8 mouse cellular contexts compared by ENCODE assay signal in the genomic region with DNA sequence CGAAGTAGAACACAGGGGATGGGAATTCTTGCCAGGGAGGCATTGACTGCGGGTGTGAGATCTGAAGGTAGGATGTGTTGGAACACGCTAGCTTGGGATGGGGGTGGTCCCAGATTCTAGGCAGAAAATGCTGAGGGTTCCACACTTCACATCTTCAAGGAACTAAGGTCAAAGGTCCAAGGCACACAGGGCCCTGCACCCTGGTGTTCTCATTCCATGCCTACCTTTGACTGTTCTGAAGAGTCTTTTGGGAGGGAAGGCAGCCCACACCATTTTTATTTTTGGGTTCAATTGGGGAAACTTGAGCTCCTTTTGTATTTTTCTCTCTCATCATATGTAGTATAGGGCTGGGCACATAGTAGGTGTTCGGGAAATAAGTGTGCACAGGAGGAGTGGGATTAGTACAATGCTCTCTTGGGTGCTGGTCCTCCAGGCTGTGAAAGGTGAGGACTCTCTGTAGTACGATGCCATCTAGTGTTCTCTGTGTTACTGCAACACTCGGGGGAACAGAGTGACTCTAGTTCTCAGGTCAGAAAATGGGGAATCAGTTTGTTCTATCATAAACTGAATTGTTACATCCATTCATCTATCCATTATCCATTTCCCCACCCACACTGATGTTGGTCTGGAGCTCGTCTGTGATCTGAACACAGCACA. TPM values are rescaled to one million over a fixed set of nuclear protein-coding genes. Genes with fewer than 3 reads are reported as not detected.
DNase-seq lines count a peak whose midpoint lies in the region; ATAC-seq and TF ChIP-seq lines count a peak whose summit lies in the region.

No protein-coding gene starts in this region.

- H3K4me2 ChIP-seq in embryonic facial prominence, embryonic 11.5 days (ENCODE audit: low read depth, low read length), result no peak overlapping the region
- H3K4me2 ChIP-seq in hindbrain, postnatal 0 days (ENCODE audit: low read depth, low read length), result no peak overlapping the region
- H3K4me2 ChIP-seq in lung, embryonic 16.5 days (ENCODE audit: low read depth, low read length), result no peak overlapping the region
- no peak overlapping the region for H3K4me2 ChIP-seq in stomach, embryonic 16.5 days (ENCODE audit: low read depth, low read length)

- DNase-seq in heart, adult 2 months, result peak in 1 of 2 experiments; percentile 24
- DNase-seq in heart, postnatal 25 days (ENCODE audit: low spot score), result no peak
- peak; percentile 79 for DNase-seq in embryonic facial prominence, embryonic 11.5 days (ENCODE audit: low spot score)
- DNase-seq in hindbrain, postnatal 0 days (ENCODE audit: low spot score), result peak; percentile 81
- no peak for DNase-seq in frontal cortex, postnatal 10 days (ENCODE audit: low spot score in 2 of 2)

- H3K4me1 ChIP-seq in heart, adult 2 months (ENCODE audit: control insufficient read depth, insufficient read depth, low read length), result no peaks in the 10 kb centered on the region; the same call in 1 of the 2 replicates
- H3K4me1 ChIP-seq in ES-Bruce4 (ENCODE audit: control insufficient read depth, insufficient read depth, low read length), result no peaks in the 10 kb centered on the region
- H3K4me1 ChIP-seq in embryonic facial prominence, embryonic 11.5 days (ENCODE audit: control insufficient read depth, insufficient read depth, low read length), result no peaks in the 10 kb centered on the region
- no peaks in the 10 kb centered on the region for H3K4me1 ChIP-seq in hindbrain, postnatal 0 days (ENCODE audit: insufficient read depth, low read length)
- H3K4me1 ChIP-seq in lung, embryonic 16.5 days (replicated peaks; ENCODE audit: control insufficient read depth, insufficient read depth, low read length), result peaks cover 15% of the 10 kb centered on the region
- peaks cover 9% of the 10 kb centered on the region; the same call in 1 of the 2 replicates for H3K4me1 ChIP-seq in stomach, embryonic 16.5 days (ENCODE audit: control insufficient read depth, insufficient read depth, low read length)

- peak; percentile 93 for TF ChIP-seq CTCF in heart, adult 2 months (IDR thresholded peaks at IDR 0.05)
- TF ChIP-seq CTCF in ES-Bruce4 (IDR thresholded peaks at IDR 0.05; ENCODE audit: low read depth, low read length), result peak; percentile 41
- peak; percentile 82 for TF ChIP-seq CTCF in hindbrain, postnatal 0 days (IDR thresholded peaks at IDR 0.05; ENCODE audit: low read depth)

- no peaks in the 10 kb centered on the region for H3K36me3 ChIP-seq in heart, adult 2 months (ENCODE audit: control insufficient read depth, insufficient read depth, low read length)
- H3K36me3 ChIP-seq in ES-Bruce4 (ENCODE audit: control insufficient read depth, insufficient read depth, low read length, poor library complexity, severe bottlenecking), result no peaks in the 10 kb centered on the region
- no peaks in the 10 kb centered on the region for H3K36me3 ChIP-seq in embryonic facial prominence, embryonic 11.5 days (replicated peaks; ENCODE audit: control insufficient read depth, insufficient read depth, low read depth, low read length)
- no peaks in the 10 kb centered on the region for H3K36me3 ChIP-seq in hindbrain, postnatal 0 days (ENCODE audit: insufficient read depth, low read length)
- H3K36me3 ChIP-seq in lung, embryonic 16.5 days (ENCODE audit: control insufficient read depth, insufficient read depth, low read length), result no peaks in the 10 kb centered on the region
- no peaks in the 10 kb centered on the region for H3K36me3 ChIP-seq in stomach, embryonic 16.5 days (ENCODE audit: control insufficient read depth, insufficient read depth, low read length)

- intact Hi-C loops in heart, adult 2 months (cut with DNase I), result loop anchor here (1.0 kb wide), 1 partner anchor 50 kb away; no protein-coding TSS in a partner anchor
- intact Hi-C loops in heart, postnatal 25 days (cut with DNase I), result loop anchor here (1.0 to 2.0 kb wide), 2 partner anchors 50 to 273 kb away; no protein-coding TSS in a partner anchor

- no peaks in the 10 kb centered on the region for H3K9me3 ChIP-seq in ES-Bruce4 (replicated peaks; ENCODE audit: control insufficient read depth, insufficient read depth, low read length, poor library complexity, severe bottlenecking)
- no peaks in the 10 kb centered on the region for H3K9me3 ChIP-seq in embryonic facial prominence, embryonic 11.5 days (replicated peaks; ENCODE audit: control insufficient read depth, low read length)
- H3K9me3 ChIP-seq in hindbrain, postnatal 0 days (ENCODE audit: low read length), result no peaks in the 10 kb centered on the region
- no peaks in the 10 kb centered on the region; the same call in 1 of the 2 replicates for H3K9me3 ChIP-seq in lung, embryonic 16.5 days (ENCODE audit: control insufficient read depth, low read length)
- H3K9me3 ChIP-seq in stomach, embryonic 16.5 days (replicated peaks; ENCODE audit: control insufficient read depth, low read length), result no peaks in the 10 kb centered on the region

- peak; percentile 86 for TF ChIP-seq EP300 in heart, adult 2 months (IDR thresholded peaks at IDR 0.05; ENCODE audit: insufficient read depth, low read depth, low read length)
- TF ChIP-seq EP300 in ES-Bruce4 (IDR thresholded peaks at IDR 0.05; ENCODE audit: insufficient read depth, low read depth, low read length), result no peak

- H3K9ac ChIP-seq in heart, adult 2 months (ENCODE audit: low read depth, low read length), result no peak overlapping the region
- no peak overlapping the region for H3K9ac ChIP-seq in ES-Bruce4 (ENCODE audit: low read depth, poor library complexity, severe bottlenecking)
- no peak overlapping the region for H3K9ac ChIP-seq in embryonic facial prominence, embryonic 11.5 days (replicated peaks; ENCODE audit: low read length)
- no peak overlapping the region for H3K9ac ChIP-seq in hindbrain, postnatal 0 days (replicated peaks; ENCODE audit: low read length)
- no peak overlapping the region for H3K9ac ChIP-seq in lung, embryonic 16.5 days (ENCODE audit: low read length)
- no peak overlapping the region for H3K9ac ChIP-seq in stomach, embryonic 16.5 days (ENCODE audit: low read length)

- no peak overlapping the region for H3K4me3 ChIP-seq in heart, adult 2 months
- no peak overlapping the region for H3K4me3 ChIP-seq in ES-Bruce4 (ENCODE audit: low read depth, low read length)
- no peak overlapping the region for H3K4me3 ChIP-seq in embryonic facial prominence, embryonic 11.5 days (ENCODE audit: low read depth, low read length)
- no peak overlapping the region for H3K4me3 ChIP-seq in hindbrain, postnatal 0 days (ENCODE audit: low read length)
- H3K4me3 ChIP-seq in lung, embryonic 16.5 days (ENCODE audit: low read length), result no peak overlapping the region
- H3K4me3 ChIP-seq in stomach, embryonic 16.5 days (replicated peaks; ENCODE audit: low read length), result no peak overlapping the region

- no peak for TF ChIP-seq POLR2A in heart, adult 2 months (IDR thresholded peaks at IDR 0.05; ENCODE audit: insufficient read depth, low read depth, low read length)
- TF ChIP-seq POLR2A in ES-Bruce4 (IDR thresholded peaks at IDR 0.05; ENCODE audit: insufficient read depth, low read length), result no peak

- ATAC-seq in embryonic facial prominence, embryonic 11.5 days (replicated peaks; ENCODE audit: insufficient number of reproducible peaks, low FRiP score, low TSS enrichment, low read depth), result no peak; the same call in 1 of the 2 replicates
- ATAC-seq in hindbrain, postnatal 0 days, result peak; percentile 51; the same call in 1 of the 2 replicates
- peak; percentile 63 for ATAC-seq in lung, embryonic 16.5 days (ENCODE audit: low read depth)
- ATAC-seq in stomach, embryonic 16.5 days (ENCODE audit: insufficient read depth, low FRiP score), result peak; percentile 73; the same call in 1 of the 2 replicates

- H3K27me3 ChIP-seq in heart, adult 2 months (ENCODE audit: control insufficient read depth, insufficient read depth, low read length), result no peaks in the 10 kb centered on the region
- no peaks in the 10 kb centered on the region for H3K27me3 ChIP-seq in ES-Bruce4 (ENCODE audit: control insufficient read depth, insufficient read depth, low read length, poor library complexity, severe bottlenecking)
- no peaks in the 10 kb centered on the region for H3K27me3 ChIP-seq in embryonic facial prominence, embryonic 11.5 days (ENCODE audit: control insufficient read depth, insufficient read depth, low read length)
- H3K27me3 ChIP-seq in hindbrain, postnatal 0 days (ENCODE audit: insufficient read depth, low read length), result no peaks in the 10 kb centered on the region
- no peaks in the 10 kb centered on the region for H3K27me3 ChIP-seq in lung, embryonic 16.5 days (ENCODE audit: control insufficient read depth, insufficient read depth, low read depth, low read length)
- no peaks in the 10 kb centered on the region for H3K27me3 ChIP-seq in stomach, embryonic 16.5 days (ENCODE audit: control insufficient read depth, insufficient read depth, low read length)

- H3K27ac ChIP-seq in heart, adult 2 months, result no peak overlapping the region
- H3K27ac ChIP-seq in ES-Bruce4 (ENCODE audit: insufficient read depth, low read length), result no peak overlapping the region
- no peak overlapping the region for H3K27ac ChIP-seq in embryonic facial prominence, embryonic 11.5 days (replicated peaks; ENCODE audit: low read depth, low read length)
- H3K27ac ChIP-seq in hindbrain, postnatal 0 days, result no peak overlapping the region
- no peak overlapping the region for H3K27ac ChIP-seq in lung, embryonic 16.5 days (ENCODE audit: low read length)
- peak overlapping the region; percentile 31; the same call in 1 of the 2 replicates for H3K27ac ChIP-seq in stomach, embryonic 16.5 days (ENCODE audit: low read length)

- 33% methylated on average over 7 of the region's 7 CpGs for WGBS in heart, adult 2 months
- 42% methylated on average over 7 of the region's 7 CpGs for whole genome bisulfite sequencing in embryonic facial prominence, embryonic 11.5 days
- WGBS in hindbrain, postnatal 0 days, result 42% methylated on average over 7 of the region's 7 CpGs
- whole genome bisulfite sequencing in lung, embryonic 16.5 days, result 40% methylated on average over 7 of the region's 7 CpGs
- 38% methylated on average over 7 of the region's 7 CpGs for WGBS in stomach, embryonic 16.5 days

- H3K79me2 ChIP-seq in heart, adult 2 months (replicated peaks; ENCODE audit: control insufficient read depth, insufficient read depth, low read length), result no peaks in the 10 kb centered on the region

RNA-seq across cellular contexts. Expression of a gene that starts 5.4 kb away (rescaled TPM):
- 1 to 10 TPM; 1.9 to 2.1 TPM for total RNA-seq in heart, adult 2 months (2021)
- polyA plus RNA-seq in heart, adult 2 months (2012; rRNA removed), result 0.02 TPM in 1 of 2 replicates, not detected in the other
- total RNA-seq in heart, postnatal 25 days (2021), result 1 to 10 TPM; 2.6 to 3.3 TPM
- polyA plus RNA-seq in ES-Bruce4 (2011; ENCODE audit: insufficient read depth, insufficient read length, low read depth, missing spikeins), result not detected in 2 replicates
- 0.10 TPM in 1 of 2 replicates, not detected in the other for polyA plus RNA-seq in embryonic facial prominence, embryonic 11.5 days (2014; fragmentation: Nextera tagmentation; extraction: Ambion mirVana)
- total RNA-seq in hindbrain, postnatal 0 days (2014; rRNA removed), result 0.26 TPM in 1 of 2 replicates, not detected in the other
- 0.68 TPM in 2 replicates for polyA plus RNA-seq in hindbrain, postnatal 0 days (2015; fragmentation: Nextera tagmentation; extraction: Ambion mirVana)
- 0.53 and 0.73 TPM in 2 replicates for polyA plus RNA-seq in lung, embryonic 16.5 days (2015; fragmentation: Nextera tagmentation; extraction: Ambion mirVana)
- polyA plus RNA-seq in stomach, embryonic 16.5 days (2015; fragmentation: Nextera tagmentation; extraction: Ambion mirVana), result 0.04 TPM in 1 of 2 replicates, not detected in the other

RNA-seq across cellular contexts. Expression of a gene that starts 13.0 kb away (rescaled TPM):
- total RNA-seq in heart, adult 2 months (2021), result 10 to 100 TPM in 1 of 2 experiments, 1 to 10 TPM in 1; 8.5 to 11.7 TPM
- polyA plus RNA-seq in heart, adult 2 months (2012; rRNA removed), result 8.1 and 8.6 TPM in 2 replicates
- 1 to 10 TPM; 9.0 to 9.9 TPM for total RNA-seq in heart, postnatal 25 days (2021)
- polyA plus RNA-seq in ES-Bruce4 (2011; ENCODE audit: insufficient read depth, insufficient read length, low read depth, missing spikeins), result 7.4 and 7.6 TPM in 2 replicates
- polyA plus RNA-seq in embryonic facial prominence, embryonic 11.5 days (2014; fragmentation: Nextera tagmentation; extraction: Ambion mirVana), result 10.4 and 12.3 TPM in 2 replicates
- total RNA-seq in hindbrain, postnatal 0 days (2014; rRNA removed), result 6.6 and 7.2 TPM in 2 replicates
- 2.7 and 3.1 TPM in 2 replicates for polyA plus RNA-seq in hindbrain, postnatal 0 days (2015; fragmentation: Nextera tagmentation; extraction: Ambion mirVana)
- 16.2 and 16.9 TPM in 2 replicates for polyA plus RNA-seq in lung, embryonic 16.5 days (2015; fragmentation: Nextera tagmentation; extraction: Ambion mirVana)
- 18.7 and 20.1 TPM in 2 replicates for polyA plus RNA-seq in stomach, embryonic 16.5 days (2015; fragmentation: Nextera tagmentation; extraction: Ambion mirVana)

RNA-seq across cellular contexts. Expression of a gene that starts 13.0 kb away (rescaled TPM):
- total RNA-seq in heart, adult 2 months (2021), result not detected
- polyA plus RNA-seq in heart, adult 2 months (2012; rRNA removed), result 0.26 and 0.86 TPM in 2 replicates
- under 1 TPM in 1 of 2 experiments, not detected in 1; 0.25 TPM for total RNA-seq in heart, postnatal 25 days (2021)
- polyA plus RNA-seq in ES-Bruce4 (2011; ENCODE audit: insufficient read depth, insufficient read length, low read depth, missing spikeins), result 7.9 and 10.4 TPM in 2 replicates
- polyA plus RNA-seq in embryonic facial prominence, embryonic 11.5 days (2014; fragmentation: Nextera tagmentation; extraction: Ambion mirVana), result 0.06 TPM in 1 of 2 replicates, not detected in the other
- 1.8 and 2.8 TPM in 2 replicates for total RNA-seq in hindbrain, postnatal 0 days (2014; rRNA removed)
- polyA plus RNA-seq in hindbrain, postnatal 0 days (2015; fragmentation: Nextera tagmentation; extraction: Ambion mirVana), result 2.8 and 4.7 TPM in 2 replicates
- 1.7 and 2.6 TPM in 2 replicates for polyA plus RNA-seq in lung, embryonic 16.5 days (2015; fragmentation: Nextera tagmentation; extraction: Ambion mirVana)
- 1.1 TPM in 2 replicates for polyA plus RNA-seq in stomach, embryonic 16.5 days (2015; fragmentation: Nextera tagmentation; extraction: Ambion mirVana)

Comparison
In these comparisons a context has a peak if more than half of its experiments do, and no peak if none do; other contexts are left out.
1. DNase-seq: peak in embryonic facial prominence, embryonic 11.5 days (single experiment) and hindbrain, postnatal 0 days (single experiment); none in heart, postnatal 25 days (single experiment) and frontal cortex, postnatal 10 days (0 of 2).
2. CTCF ChIP-seq: peak in every context shown above with its lines; median percentile 93 in heart, adult 2 months; 82 in hindbrain, postnatal 0 days; 41 in ES-Bruce4.